Mouse (Mus musculus) heart, embryonic 13.5 days (tissue): ENCODE results near the gene Sart1. TPM values are rescaled to one million over a fixed set of nuclear protein-coding genes. Genes with fewer than 3 reads are reported as not detected.

ENCODE experiments used
- ATAC-seq: fragments of 200-750 bp; cut with Nextera tagmentation; 2 replicates; pipeline ENCODE4 v1.8.0; 2017; ENCODE audit warnings: moderate TSS enrichment; ENCODE audit not compliant: insufficient number of reproducible peaks, low FRiP score, low TSS enrichment; ENCODE audit errors: extremely low read depth
- H3K27ac ChIP-seq: fragments of 300-500 bp; sonication (generic); replicated peaks from 2 replicates; pipeline ENCODE4 v1.5.1; 2015; ENCODE audit warnings: moderate library complexity, mild to moderate bottlenecking, inconsistent platforms
- H3K27me3 ChIP-seq: fragments of 300-500 bp; sonication (generic); replicated peaks from 2 replicates; pipeline ENCODE4 v1.6.1; 2015; ENCODE audit warnings: mild to moderate bottlenecking, inconsistent platforms
- H3K36me3 ChIP-seq: fragments of 300-500 bp; sonication (generic); 2 replicates; pipeline ENCODE4 v1.6.1; 2015; ENCODE audit warnings: mild to moderate bottlenecking, inconsistent platforms
- H3K4me1 ChIP-seq: fragments of 300-500 bp; sonication (generic); 2 replicates; pipeline ENCODE4 v1.6.1; 2015; ENCODE audit warnings: inconsistent platforms
- H3K4me2 ChIP-seq: fragments of 300-500 bp; sonication (generic); 2 replicates; pipeline ENCODE4 v1.6.1; 2015; ENCODE audit warnings: inconsistent platforms, mild to moderate bottlenecking, moderate library complexity
- H3K4me3 ChIP-seq: fragments of 300-500 bp; sonication (generic); 2 replicates; pipeline ENCODE4 v1.5.1; 2015; ENCODE audit warnings: moderate library complexity, mild to moderate bottlenecking, inconsistent platforms
- H3K9ac ChIP-seq: fragments of 300-500 bp; sonication (generic); 2 replicates; pipeline ENCODE4 v1.6.1; 2015; ENCODE audit warnings: inconsistent platforms, mild to moderate bottlenecking, moderate library complexity
- H3K9me3 ChIP-seq: fragments of 300-500 bp; sonication (generic); 2 replicates; pipeline ENCODE4 v1.6.1; 2016; ENCODE audit warnings: inconsistent platforms
- WGBS: fragments of 180-500 bp; shearing (Covaris S2); methylation state at CpG from one replicate; pipeline ENCODE4 v1.1.7; 2015; ENCODE audit warnings: mixed read lengths; 5-methylcytosine and 5-hydroxymethylcytosine counted together
- polyA plus RNA-seq: library from polyadenylated mRNA; unstranded; fragments of >200 nt; fragmentation: Nextera tagmentation; extraction: Ambion mirVana; gene quantifications from 2 replicates; pipeline ENCODE4 v1.2.1, GENCODE M21; 2015

Sart1 gene
- 40.7 and 41.9 TPM in 2 replicates for polyA plus RNA-seq

DNA sequence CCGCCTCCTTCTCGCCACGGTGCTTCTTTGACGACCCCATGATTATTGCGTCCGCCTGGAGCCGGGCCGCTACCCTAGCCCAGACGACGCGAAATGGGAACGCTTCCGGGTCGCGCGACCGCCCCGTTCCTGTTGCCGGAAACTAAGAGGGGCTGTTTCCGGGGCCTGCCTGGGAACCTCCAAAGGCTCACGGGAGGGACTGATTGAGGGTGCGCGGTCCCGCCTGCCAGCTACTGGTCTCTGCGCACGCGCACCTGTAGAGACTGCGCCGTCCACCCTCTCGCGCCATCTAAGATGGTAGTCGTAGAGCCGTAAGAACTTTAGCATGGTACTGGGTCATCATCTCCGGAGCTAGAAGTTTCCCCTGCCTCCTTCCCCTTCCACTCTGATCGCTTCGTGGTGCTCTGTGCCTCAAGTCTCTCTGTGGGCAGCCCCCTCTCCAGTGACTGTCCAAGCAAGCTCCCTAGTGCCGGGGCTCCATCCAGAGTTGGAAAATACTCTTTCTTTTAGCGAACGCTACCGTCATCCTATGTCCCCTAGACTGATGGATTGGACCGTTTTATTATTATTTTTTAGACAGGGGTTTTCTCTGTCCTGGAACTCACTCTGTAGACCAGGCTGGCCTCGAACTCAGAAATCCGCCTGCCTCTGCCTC lies at the start of gene Sart1:
TSS of gene Sart1 (minus strand) at position 116 of the 655 bp plus-strand sequence.
- H3K4me2 ChIP-seq, result peak within 1 kb of the TSS; percentile 90
- H3K36me3 ChIP-seq, result peaks cover 28% of the 10 kb centered on the region
- peak within 1 kb of the TSS; percentile 90 for H3K27ac ChIP-seq
- H3K4me3 ChIP-seq, result peak within 1 kb of the TSS; percentile 100
- peaks cover 51% of the 10 kb centered on the region for H3K4me1 ChIP-seq
- WGBS, result 1% methylated on average over 43 of the region's 43 CpGs
- H3K9ac ChIP-seq, result peak within 1 kb of the TSS; percentile 98
- ATAC-seq, result peak; percentile 87
- no peaks in the 10 kb centered on the region for H3K27me3 ChIP-seq
- no peaks in the 10 kb centered on the region for H3K9me3 ChIP-seq

DNA sequence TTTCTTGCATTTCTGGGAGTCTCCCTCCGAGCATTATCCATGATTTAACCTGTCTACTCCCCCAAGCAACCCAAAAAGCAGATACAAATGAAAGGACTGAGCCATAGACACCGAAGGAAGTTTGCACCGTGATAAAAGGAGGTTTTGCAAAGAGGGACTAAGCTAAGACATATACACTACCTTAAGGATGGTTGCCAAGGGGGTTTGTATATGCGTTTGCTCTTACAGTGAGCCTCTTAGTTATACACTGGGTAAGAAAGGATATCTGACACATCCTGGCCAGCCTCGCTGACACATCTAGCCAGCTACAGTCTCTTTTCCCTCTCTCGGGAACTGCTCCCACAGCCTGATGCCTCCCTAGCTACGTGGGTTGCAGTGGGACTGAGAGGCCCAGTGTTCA lies 45.4 kb upstream of the Sart1 start:
- Histone ChIP-seq H3K27ac (peak overlapping the region; percentile 74), H3K9me3 (no peaks in the 10 kb centered on the region), H3K4me2 (peak overlapping the region; percentile 75), H3K9ac (peak overlapping the region; percentile 79), H3K27me3 (peaks cover 12% of the 10 kb centered on the region; the same call in 1 of the 2 replicates), H3K36me3 (no peaks in the 10 kb centered on the region), H3K4me3 (0 out of 2 replicates have a peak overlapping the region, but pooled peaks have one; percentile 49), H3K4me1 (peaks cover 19% of the 10 kb centered on the region)
- WGBS, result 46% methylated on average over 7 of the region's 7 CpGs
- ATAC-seq, result no peak

DNA sequence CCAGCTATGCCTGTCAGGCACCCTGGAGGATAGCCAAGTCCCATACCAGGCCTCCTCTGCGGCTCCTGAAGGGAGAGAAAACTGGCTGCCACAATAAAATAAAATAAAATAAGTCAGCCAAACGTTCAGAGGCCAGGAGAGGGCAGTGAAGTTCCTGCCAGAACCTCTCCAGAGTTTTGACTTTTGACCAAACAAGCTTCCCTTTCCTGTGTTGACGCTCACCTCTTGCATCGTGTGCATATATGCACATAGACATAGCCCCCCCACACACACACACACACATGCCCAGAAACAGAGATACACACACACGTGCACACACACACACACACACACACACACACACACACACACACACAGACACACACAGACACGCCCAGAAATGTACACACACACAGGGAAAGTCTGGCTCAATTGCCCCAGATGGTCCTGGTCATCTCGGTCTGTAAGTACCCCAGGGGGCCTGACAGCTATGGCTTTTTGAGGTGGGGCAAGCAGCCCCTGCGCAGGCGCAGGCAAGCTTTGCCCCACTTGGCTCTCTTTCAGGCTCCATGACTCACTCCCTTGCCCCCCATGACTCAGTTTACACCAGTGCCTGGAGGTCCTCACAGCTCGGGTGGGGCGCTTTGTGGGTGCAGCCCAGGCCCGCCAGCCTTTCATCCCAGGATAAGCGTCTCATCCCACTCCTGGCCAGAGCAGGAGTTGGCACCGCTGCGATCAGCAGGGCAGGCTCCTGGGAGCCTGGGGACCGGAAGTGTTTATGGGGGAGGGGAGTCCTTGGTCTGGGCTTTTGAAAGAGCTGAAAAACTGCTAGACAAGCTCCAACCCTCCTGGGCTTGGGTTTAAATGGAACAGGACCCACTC lies 44.7 kb upstream of the Sart1 start:
- Histone ChIP-seq H3K9ac (peak overlapping the region; percentile 79), H3K27me3 (peaks cover 12% of the 10 kb centered on the region; the same call in 1 of the 2 replicates), H3K36me3 (no peaks in the 10 kb centered on the region), H3K4me3 (peak overlapping the region; percentile 49), H3K4me1 (peaks cover 19% of the 10 kb centered on the region), H3K9me3 (no peaks in the 10 kb centered on the region), H3K4me2 (peak overlapping the region; percentile 75), H3K27ac (peak overlapping the region; percentile 74)
- 8% methylated on average over 16 of the region's 16 CpGs for WGBS
- peak; percentile 56; the same call in 1 of the 2 replicates for ATAC-seq

DNA sequence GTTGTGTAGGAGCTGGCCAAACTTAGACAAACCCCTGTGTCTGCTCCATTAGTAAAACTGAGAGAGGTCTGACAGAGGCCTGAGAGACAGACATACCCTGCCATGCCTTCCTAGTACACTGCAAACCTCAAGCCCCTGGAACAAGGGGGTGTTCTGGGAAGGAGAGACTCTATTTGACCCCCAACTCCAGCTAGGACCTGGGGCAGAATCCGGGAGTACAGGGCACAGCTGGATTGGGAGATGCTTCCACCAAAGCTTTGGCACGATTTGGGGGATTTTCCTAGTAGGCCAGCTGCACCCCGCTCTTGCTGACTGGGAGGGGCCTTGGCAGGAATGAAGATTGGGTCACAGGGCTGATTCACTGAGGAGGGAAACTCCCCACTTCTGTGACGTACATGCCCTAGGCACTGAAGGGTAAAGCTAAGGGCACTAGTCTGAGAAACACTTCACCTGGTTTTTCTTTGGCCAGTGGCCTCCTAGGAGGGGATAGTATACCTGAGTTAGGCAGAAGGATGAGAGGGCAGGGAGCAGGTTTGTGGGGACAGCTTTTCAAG lies 43.5 kb upstream of the Sart1 start:
- Histone ChIP-seq H3K27ac (no peak overlapping the region), H3K36me3 (peaks cover 9% of the 10 kb centered on the region), H3K9ac (no peak overlapping the region), H3K4me1 (peaks cover 22% of the 10 kb centered on the region), H3K9me3 (no peaks in the 10 kb centered on the region), H3K27me3 (peaks cover 6% of the 10 kb centered on the region; the same call in 1 of the 2 replicates), H3K4me2 (no peak overlapping the region), H3K4me3 (no peak overlapping the region)
- no peak for ATAC-seq
- WGBS, result 64% methylated on average over 4 of the region's 4 CpGs

DNA sequence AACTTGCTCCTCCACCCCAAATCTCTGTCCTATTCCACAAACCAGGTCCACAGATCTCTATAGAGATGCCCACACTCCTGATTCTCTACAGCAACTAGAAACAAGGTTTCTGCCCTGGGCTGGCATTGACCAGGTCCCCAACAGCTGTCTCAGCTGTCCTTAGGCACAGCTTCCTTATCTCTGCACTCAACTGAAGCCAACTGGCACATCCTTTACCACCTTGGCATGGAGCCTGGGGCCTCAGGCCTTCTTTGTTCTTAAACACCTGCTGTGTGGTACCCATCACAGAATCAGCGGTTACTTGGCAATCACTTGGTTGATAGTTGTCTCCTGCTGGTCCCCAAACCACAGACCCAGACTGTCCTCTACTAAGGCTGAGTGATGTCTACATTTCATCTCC lies 41.9 kb upstream of the Sart1 start:
- H3K9me3 ChIP-seq, result no peaks in the 10 kb centered on the region

DNA sequence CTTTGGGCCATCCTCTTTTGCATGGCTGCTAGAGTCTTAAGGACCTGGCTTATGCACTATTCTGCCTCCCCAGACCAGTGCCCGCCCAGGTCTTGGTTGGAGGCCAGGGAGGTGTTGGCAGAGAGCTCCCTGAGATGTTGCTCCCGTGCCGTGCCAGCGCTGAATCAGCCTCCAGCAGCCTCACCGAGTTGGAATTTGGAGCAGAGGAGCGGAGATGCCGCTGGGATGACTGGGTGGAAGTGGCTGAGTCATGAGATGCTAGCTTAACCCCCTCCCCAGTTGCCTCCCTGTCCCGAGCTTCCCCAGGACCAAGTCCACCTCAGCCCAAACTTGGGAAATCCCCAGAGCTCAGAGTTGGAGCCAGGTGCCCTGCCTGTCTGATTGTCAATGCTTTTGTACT lies 41.3 kb upstream of the Sart1 start:
- Histone ChIP-seq H3K4me3 (no peak overlapping the region), H3K9ac (no peak overlapping the region), H3K36me3 (peaks cover 20% of the 10 kb centered on the region), H3K27me3 (no peaks in the 10 kb centered on the region), H3K4me2 (no peak overlapping the region), H3K4me1 (peaks cover 36% of the 10 kb centered on the region), H3K9me3 (no peaks in the 10 kb centered on the region), H3K27ac (no peak overlapping the region)
- no peak for ATAC-seq
- 55% methylated on average over 8 of the region's 8 CpGs for WGBS

More for the DNA sequence above, 41.9 kb upstream of the Sart1 start:
- Histone ChIP-seq H3K27ac (no peak overlapping the region), H3K4me1 (peaks cover 36% of the 10 kb centered on the region), H3K4me2 (no peak overlapping the region), H3K4me3 (no peak overlapping the region), H3K36me3 (peaks cover 20% of the 10 kb centered on the region), H3K9ac (no peak overlapping the region), H3K27me3 (peaks cover under 1% of the 10 kb centered on the region; the same call in 1 of the 2 replicates)
- WGBS, result 82% methylated on average over 1 of the region's 1 CpGs
- no peak for ATAC-seq

DNA sequence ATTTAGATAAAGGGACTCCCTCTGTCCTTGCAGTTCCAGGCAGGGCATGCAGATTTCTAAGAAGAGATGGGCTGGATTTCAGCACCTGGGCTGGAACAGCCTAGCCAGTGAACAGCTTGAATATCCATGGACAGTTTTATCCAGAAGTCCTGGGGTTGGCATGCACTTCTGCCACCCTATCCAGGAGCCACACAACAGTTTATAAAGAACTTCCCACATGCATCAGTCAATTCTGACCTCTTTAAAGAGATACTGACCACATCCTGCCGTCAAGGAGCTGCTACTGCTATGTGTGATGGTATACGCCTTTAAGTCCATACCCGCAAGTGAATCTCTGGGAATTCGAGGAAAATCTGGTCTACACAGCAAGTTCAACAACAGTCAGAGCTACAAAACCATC lies 40.7 kb upstream of the Sart1 start:
- Histone ChIP-seq H3K27me3 (no peaks in the 10 kb centered on the region), H3K4me3 (no peak overlapping the region), H3K9ac (no peak overlapping the region; the same call in 1 of the 2 replicates), H3K9me3 (no peaks in the 10 kb centered on the region), H3K4me1 (peaks cover 35% of the 10 kb centered on the region), H3K36me3 (peaks cover 20% of the 10 kb centered on the region), H3K27ac (no peak overlapping the region), H3K4me2 (no peak overlapping the region)
- no peak for ATAC-seq
- 71% methylated on average over 4 of the region's 4 CpGs for WGBS

DNA sequence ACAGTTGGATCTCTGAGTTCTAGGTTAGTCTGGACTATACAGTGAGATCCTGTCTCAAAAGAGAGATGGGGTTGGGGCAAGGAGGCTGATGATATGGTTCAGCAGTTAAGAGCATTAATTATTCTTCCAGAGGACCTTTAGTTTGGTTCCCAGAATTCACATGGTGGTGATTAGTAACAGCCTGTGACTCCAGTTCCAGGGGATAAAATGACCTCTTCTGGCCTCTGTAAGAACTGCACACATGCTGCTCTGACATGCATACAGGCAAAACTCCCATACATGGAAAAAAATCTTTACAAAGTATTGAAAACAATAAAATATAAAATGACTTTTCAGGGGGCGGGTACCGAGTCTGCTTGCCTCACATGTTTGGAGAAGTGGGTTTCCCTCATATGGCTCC lies 39.6 kb upstream of the Sart1 start:
- H3K36me3 ChIP-seq, result peaks cover 25% of the 10 kb centered on the region
- no peaks in the 10 kb centered on the region for H3K9me3 ChIP-seq
- no peak overlapping the region for H3K27ac ChIP-seq
- WGBS, result 95% methylated on average over 2 of the region's 2 CpGs
- H3K27me3 ChIP-seq, result no peaks in the 10 kb centered on the region
- H3K4me1 ChIP-seq, result peaks cover 32% of the 10 kb centered on the region
- H3K4me2 ChIP-seq, result no peak overlapping the region
- ATAC-seq, result no peak
- no peak overlapping the region for H3K4me3 ChIP-seq
- no peak overlapping the region for H3K9ac ChIP-seq

DNA sequence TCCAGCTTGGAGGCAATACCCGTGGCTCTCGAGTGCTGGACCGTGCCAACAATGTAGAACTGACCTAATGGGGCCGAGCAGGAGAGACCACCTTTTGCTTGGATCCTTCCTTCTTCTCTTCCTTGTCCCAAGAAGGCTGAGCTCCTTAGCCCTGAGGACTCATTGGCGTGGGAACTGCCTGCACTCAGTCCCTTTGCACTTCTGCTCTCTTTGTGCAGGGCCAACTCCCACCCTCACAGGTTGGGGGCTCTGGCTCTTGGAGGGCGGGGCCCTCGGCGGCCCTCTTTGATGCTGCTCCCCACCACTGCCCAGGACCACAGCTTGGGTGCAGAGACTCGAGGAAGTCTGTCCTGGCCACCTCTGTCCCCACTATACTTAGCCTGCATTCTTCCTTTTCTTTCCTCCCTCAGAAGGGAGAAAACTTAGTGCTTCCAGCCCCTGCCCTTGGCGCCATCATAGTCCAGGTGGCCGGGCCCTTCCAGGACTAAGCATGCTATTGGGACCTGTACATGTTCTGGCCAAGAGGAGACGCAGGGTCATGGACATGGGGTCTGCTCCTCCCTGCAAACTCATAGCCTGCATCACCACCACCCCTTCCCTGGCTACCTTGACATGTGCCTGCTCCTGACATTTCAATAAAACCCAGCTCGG lies 38.3 kb upstream of the Sart1 start:
- peaks cover 30% of the 10 kb centered on the region for H3K4me1 ChIP-seq
- H3K9ac ChIP-seq, result peak overlapping the region; percentile 94; the same call in 1 of the 2 replicates
- peak overlapping the region; percentile 70 for H3K4me2 ChIP-seq
- peak overlapping the region; percentile 84 for H3K4me3 ChIP-seq
- no peaks in the 10 kb centered on the region for H3K27me3 ChIP-seq
- WGBS, result 85% methylated on average over 13 of the region's 13 CpGs
- peaks cover 38% of the 10 kb centered on the region for H3K36me3 ChIP-seq
- no peak overlapping the region for H3K27ac ChIP-seq
- ATAC-seq, result no peak
- no peaks in the 10 kb centered on the region for H3K9me3 ChIP-seq

DNA sequence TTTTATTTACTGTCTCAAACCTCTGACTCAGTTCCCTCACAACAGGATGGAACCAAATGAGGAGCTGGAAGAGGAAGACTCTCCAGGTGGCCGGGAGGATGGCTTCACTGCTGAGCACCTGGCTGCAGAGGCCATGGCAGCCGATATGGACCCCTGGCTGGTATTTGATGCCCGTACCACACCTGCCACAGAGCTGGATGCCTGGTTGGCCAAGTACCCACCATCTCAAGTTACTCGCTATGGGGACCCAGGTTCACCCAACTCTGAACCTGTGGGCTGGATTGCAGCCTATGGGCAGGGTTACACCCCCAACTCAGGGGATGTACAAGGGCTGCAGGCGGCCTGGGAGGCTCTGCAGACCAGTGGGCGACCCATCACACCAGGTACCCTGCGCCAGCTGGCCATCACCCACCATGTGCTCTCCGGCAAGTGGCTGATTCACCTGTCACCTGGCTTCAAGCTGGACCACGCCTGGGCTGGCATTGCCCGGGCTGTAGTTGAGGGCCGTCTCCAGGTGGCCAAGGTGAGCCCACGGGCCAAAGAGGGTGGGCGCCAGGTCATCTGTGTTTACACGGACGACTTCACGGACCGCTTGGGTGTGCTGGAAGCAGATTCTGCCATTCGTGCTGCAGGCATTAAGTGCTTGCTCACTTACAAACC lies 37.5 kb upstream of the Sart1 start:
- H3K27me3 ChIP-seq, result no peaks in the 10 kb centered on the region
- H3K9me3 ChIP-seq, result no peaks in the 10 kb centered on the region
- peaks cover 45% of the 10 kb centered on the region for H3K36me3 ChIP-seq
- no peak for ATAC-seq
- H3K4me3 ChIP-seq, result peak overlapping the region; percentile 84
- H3K27ac ChIP-seq, result peak overlapping the region; percentile 86
- 86% methylated on average over 18 of the region's 18 CpGs for WGBS
- peaks cover 30% of the 10 kb centered on the region for H3K4me1 ChIP-seq
- H3K9ac ChIP-seq, result peak overlapping the region; percentile 94
- H3K4me2 ChIP-seq, result peak overlapping the region; percentile 70
